Mouse (Mus musculus): ENCODE results near the gene Vps37d.

- TF ChIP-seq ZNF384 (IDR thresholded peaks at IDR 0.05; ENCODE audit: low read depth, low read length): no peak
- no peak for TF ChIP-seq ZC3H11A (IDR thresholded peaks at IDR 0.05; ENCODE audit: borderline replicate concordance, low read depth, low read length)
Measured at GRCm38 (mm10) chr5:135037946-135038345, 40.1 kb downstream of the Vps37d start.
